Mouse (Mus musculus) heart, embryonic 16.5 days (tissue): ENCODE results near the gene Lgals12. TPM values are rescaled to one million over a fixed set of nuclear protein-coding genes. Genes with fewer than 3 reads are reported as not detected.

Source experiments
- polyA plus RNA-seq: library from polyadenylated mRNA; unstranded; fragments of >200 nt; fragmentation: Nextera tagmentation; extraction: Ambion mirVana; gene quantifications from 2 replicates; pipeline ENCODE4 v1.2.1, GENCODE M21; 2015

Gene Lgals12
- polyA plus RNA-seq, 1 experiment from 2014 or later: 0.20 TPM

Other genes with a start within 250 kb of the Lgals12 start
- 15.0 and 19.0 TPM in 2 replicates for gene Spindoc, start 224.2 kb downstream of the Lgals12 start, polyA plus RNA-seq
- 3.1 and 3.4 TPM in 2 replicates for gene 2700081O15Rik, start 189.6 kb downstream of the Lgals12 start, polyA plus RNA-seq
- 134 and 139 TPM in 2 replicates for gene Rtn3, start 123.9 kb downstream of the Lgals12 start, polyA plus RNA-seq
- gene Atl3, start 113.2 kb downstream of the Lgals12 start, polyA plus RNA-seq: 9.2 and 10.3 TPM in 2 replicates
- 51.4 and 53.0 TPM in 2 replicates for gene Pla2g16, start 49.7 kb downstream of the Lgals12 start, polyA plus RNA-seq
- not detected in 2 replicates for gene Hrasls5, start 5.3 kb upstream of the Lgals12 start, polyA plus RNA-seq
- gene Slc22a19, start 104.1 kb upstream of the Lgals12 start, polyA plus RNA-seq: 0.11 TPM in 1 of 2 replicates, not detected in the other
- gene Slc22a26, start 195.5 kb upstream of the Lgals12 start, polyA plus RNA-seq: not detected in 2 replicates